Mouse (Mus musculus) embryonic stem cell, embryonic (primary cell): ENCODE data around the gene St8sia1.

ENCODE experiments used
- CTCF ChIA-PET, 4 experiments: fragments of 300-600 bp in 2 of 4; fragments of 350-600 bp in 2 of 4; sonication (Branson Sonifier 250); formaldehyde crosslinking; loops; one replicate each; lab custom pipeline; 2022; ENCODE audit warnings: inconsistent platforms in 2 of 4; lab: Charles Lee
- POLR2A ChIA-PET, 4 experiments: fragments of 300-600 bp in 2 of 4; fragments of 350-600 bp in 2 of 4; sonication (Branson Sonifier 250); formaldehyde crosslinking; loops; one replicate each; lab custom pipeline; 2022; ENCODE audit warnings: antibody characterized with exemption in 4 of 4, inconsistent platforms in 1 of 4; lab: Charles Lee

The St8sia1 gene

DNA sequence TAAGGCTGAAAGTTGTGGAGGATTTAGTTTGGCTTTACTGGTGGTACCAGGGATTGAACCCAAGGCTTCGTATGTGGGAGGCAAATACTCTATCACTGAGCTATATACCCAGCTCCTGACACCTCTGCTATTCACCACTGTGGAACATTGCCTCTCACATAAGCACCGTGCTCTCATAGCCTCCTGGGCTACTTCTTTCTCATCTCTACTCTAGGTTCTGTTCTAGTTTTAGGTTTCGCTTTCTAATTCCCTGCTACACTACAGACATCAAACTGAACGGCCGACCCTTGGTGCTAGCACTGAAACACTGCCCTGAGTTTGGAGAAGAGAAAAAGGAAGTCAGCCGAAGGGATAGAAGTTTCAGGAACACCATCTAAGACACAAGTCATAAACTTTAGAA is 99.1 kb downstream of the St8sia1 start:
- ChIA-PET POLR2A (no interaction called here), CTCF (no interaction called here)

DNA sequence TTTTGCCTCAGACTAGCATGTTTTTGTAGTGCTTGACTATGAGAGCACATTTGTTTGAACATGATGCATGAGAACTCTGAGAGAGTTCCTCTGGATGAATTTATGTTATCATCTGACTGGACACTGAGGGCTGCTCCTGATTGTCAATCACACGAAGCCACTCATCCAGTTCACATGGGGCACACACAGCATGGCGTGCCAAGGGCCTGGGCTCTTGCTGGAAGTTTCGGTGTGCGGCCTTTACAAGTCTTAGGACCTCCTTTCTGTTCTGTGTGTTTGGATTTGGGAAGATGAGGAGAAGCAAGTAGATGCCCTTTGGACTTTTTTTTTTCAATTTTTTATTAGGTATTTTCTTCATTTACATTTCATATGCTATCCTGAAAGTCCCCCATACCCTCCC is 100.4 kb downstream of the St8sia1 start:
- ChIA-PET CTCF (no interaction called here), POLR2A (no interaction called here)

DNA sequence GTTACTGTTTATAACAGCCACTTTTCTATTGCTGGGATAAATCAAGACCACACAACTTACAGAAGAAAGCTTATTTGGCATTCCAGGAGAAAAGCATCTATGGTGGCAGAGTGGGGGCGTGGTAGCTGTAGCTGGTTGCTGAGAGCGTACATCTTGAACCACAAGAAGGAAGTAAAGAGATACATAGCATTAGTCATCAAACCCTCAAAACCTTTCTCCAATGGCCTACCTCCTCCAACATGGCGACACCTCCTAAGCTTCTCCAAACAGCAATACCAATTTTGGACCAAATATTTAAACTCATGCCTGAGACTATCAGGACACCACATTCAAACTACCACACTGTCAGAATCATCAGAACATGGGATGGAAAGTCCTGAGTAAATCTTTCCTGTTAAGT is 102.0 kb downstream of the St8sia1 start:
- ChIA-PET POLR2A (no interaction called here), CTCF (interaction anchor here in 1 of 4 experiments (0.6 kb wide), 1 partner anchor 245 kb away, joined by 3 read pairs; no protein-coding TSS in a partner anchor)

DNA sequence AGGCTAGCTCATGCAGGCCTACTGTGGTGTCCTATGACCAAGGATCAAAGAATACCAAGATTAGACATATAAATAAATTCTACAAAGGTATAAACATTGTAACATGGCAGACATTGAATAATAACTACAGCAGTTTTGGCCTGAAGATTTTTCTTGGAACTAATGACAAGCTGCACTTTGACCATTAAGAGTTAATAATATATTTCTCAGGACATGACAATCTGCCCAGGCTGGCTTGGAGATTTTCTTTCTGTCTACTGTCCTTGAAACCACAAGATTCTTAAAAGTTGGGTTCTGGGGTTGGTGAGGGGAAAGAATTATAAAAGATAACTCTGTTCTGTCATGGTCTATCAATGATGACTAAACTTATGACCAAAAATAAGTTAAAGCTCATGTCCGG is 103.9 kb downstream of the St8sia1 start:
- ChIA-PET CTCF (interaction anchor here in 3 of 4 experiments (0.6 to 1.4 kb wide), 4 partner anchors 24 to 1569 kb away, joined by 3 to 8 read pairs (median 4); no protein-coding TSS in a partner anchor), POLR2A (interaction anchor here in 2 of 4 experiments (0.6 to 0.8 kb wide), 2 partner anchors 9 to 123 kb away, joined by 3 to 4 read pairs; no protein-coding TSS in a partner anchor)

DNA sequence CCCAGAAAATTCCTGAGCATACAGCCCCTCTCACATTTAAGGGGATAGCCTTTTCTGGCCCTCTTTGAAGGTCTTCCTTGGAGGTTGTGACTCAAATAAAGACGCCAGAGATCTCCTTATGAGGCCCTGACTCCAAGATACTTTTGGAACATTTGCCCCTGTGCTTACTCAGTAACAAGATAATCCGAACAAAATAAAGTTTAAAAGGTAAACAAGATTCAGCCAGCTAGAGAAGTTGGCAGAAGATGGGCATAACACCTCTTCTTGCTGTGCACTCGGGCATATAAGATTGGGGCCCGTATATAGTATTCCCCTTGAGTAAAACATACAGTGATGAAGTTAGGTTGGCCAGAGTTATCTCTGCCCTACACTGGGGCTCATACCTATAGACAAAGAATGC is 104.3 kb downstream of the St8sia1 start:
- ChIA-PET POLR2A (interaction anchor here in 2 of 4 experiments (0.6 to 0.8 kb wide), 2 partner anchors 10 to 122 kb away, joined by 3 to 4 read pairs; no protein-coding TSS in a partner anchor), CTCF (interaction anchor here (0.6 to 1.4 kb wide), 5 partner anchors 25 to 1568 kb away, joined by 3 to 8 read pairs (median 3); no protein-coding TSS in a partner anchor)

GRCm38 (mm10) chr6:142858937-142859336 is 105.3 kb downstream of the St8sia1 start:
- ChIA-PET CTCF (interaction anchor here in 3 of 4 experiments (0.5 to 1.7 kb wide), 8 partner anchors 10 to 1184 kb away, joined by 3 to 10 read pairs (median 4); no protein-coding TSS in a partner anchor), POLR2A (no interaction called here)

DNA sequence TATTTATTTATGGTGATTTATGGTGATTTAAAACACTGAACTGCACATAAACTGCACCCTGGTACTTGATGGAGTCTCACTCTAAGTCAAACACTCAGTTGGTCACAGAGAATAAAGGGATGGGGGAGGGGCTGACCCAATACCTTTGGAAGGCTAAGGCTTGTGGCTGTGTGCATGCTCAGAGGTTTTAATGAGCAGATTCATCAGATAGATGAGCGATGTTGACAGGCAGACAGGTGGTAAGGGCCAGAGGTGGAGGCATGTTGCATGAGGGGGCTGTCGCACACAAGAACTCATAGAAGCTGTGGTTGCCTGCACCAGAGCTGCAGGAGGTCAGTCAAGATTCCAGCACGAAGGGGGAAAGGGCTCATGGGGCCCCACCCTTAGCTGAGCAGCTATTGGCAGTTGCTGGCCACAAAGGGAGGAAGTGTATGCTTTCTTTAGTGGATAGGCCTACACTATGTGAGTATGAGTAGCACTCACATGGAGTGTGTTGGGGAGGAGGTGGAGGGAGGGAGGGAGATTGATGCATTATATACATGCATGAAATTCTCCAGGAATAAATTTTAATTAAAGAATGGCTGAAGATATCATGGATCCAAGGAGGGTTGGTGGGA is 107.9 kb downstream of the St8sia1 start:
- ChIA-PET POLR2A (interaction anchor here in 1 of 4 experiments (0.5 to 0.6 kb wide), 2 partner anchors 48 to 261 kb away, joined by 3 read pairs; no protein-coding TSS in a partner anchor), CTCF (interaction anchor here in 1 of 4 experiments (0.8 kb wide), 1 partner anchor 121 kb away, joined by 3 read pairs; no protein-coding TSS in a partner anchor)

GRCm38 (mm10) chr6:142855761-142856160 is 108.5 kb downstream of the St8sia1 start:
- POLR2A ChIA-PET: interaction anchor here in 1 of 4 experiments (0.5 to 0.6 kb wide), 2 partner anchors 48 to 261 kb away, joined by 3 read pairs; no protein-coding TSS in a partner anchor

DNA sequence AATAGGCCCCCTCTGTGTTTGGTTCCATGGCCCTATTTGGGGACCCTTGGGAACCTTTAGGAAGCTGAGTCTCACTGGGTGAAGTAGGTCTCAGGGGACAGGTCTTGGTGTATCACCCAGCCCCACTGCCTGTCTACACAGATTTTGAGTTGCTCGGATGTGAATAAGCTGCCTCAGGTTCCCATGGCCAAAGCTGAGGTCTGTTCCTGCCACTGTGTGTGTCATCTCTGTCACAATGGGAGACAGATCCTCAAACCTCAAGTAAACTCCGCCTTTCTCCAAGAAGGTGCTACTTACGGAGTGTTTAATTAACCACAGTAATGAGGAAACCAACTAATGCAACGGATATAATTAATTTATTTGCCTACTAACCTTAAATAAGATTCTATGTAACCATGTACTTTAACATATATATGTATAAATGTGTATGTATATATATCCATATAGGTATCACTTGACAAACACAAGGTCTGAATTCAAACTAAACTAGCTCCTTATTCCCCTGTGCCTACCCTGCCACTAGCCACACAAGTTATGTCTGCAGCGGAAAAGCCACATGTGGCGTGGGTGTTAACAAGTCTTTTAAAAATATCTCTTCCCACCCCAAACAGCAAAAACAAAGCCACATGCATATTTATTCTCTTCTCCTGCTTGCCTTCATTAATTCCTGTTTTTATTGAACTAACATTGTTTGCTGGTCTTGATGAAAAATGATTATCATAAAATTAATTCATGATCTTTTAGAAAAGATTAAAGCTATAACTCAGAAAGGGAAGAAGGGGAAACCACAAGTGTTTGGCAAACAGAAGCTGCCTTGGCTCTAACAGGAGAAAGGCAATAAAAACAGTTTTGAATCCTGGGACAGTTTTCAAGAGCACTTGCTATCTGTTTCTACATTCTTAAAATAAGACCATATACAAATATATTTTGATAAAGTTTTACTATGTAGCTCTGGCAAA is 111.6 kb downstream of the St8sia1 start:
- CTCF ChIA-PET: no interaction called here
- POLR2A ChIA-PET: no interaction called here

More at GRCm38 (mm10) chr6:142855761-142856160, 108.5 kb downstream of the St8sia1 start:
- CTCF ChIA-PET: no interaction called here

GRCm38 (mm10) chr6:142850436-142850835 is 113.8 kb downstream of the St8sia1 start:
- ChIA-PET CTCF (no interaction called here), POLR2A (no interaction called here)

DNA sequence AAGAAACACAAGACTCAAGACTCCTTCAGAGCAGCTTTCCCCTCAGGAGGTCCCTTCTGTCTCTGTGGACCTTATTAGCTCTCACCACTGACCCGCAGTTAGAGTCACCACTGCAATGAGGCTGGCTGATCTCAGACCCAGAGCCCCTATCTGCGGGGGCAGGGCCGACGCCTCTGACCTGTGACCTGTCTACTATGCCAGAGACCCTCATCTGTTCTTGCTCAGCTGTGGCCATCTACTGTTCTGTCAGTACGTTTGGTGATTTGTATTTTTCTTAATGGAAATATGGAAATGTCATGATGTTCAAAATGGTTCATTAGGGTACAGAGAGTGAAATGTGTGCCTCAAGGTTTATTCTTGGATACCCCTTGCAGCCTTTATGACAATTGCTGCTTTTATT is 114.9 kb downstream of the St8sia1 start:
- ChIA-PET CTCF (interaction anchor here in 1 of 4 experiments (1.2 kb wide), 1 partner anchor 9 kb away, joined by 3 read pairs; no protein-coding TSS in a partner anchor), POLR2A (no interaction called here)

- ChIA-PET POLR2A (interaction anchor here in 1 of 4 experiments (0.7 kb wide), 1 partner anchor 28 kb away, joined by 11 read pairs; no protein-coding TSS in a partner anchor), CTCF (interaction anchor here in 1 of 4 experiments (1.2 kb wide), 1 partner anchor 11 kb away, joined by 3 read pairs; no protein-coding TSS in a partner anchor)
These were observed 116.2 kb downstream of the St8sia1 start for GRCm38 (mm10) chr6:142847914-142848674.

- ChIA-PET POLR2A (interaction anchor here in 3 of 4 experiments (0.6 to 1.0 kb wide), 4 partner anchors 256 to 1702 kb away, joined by 3 to 5 read pairs (median 3); no protein-coding TSS in a partner anchor), CTCF (no interaction called here)
These were observed 117.4 kb downstream of the St8sia1 start for GRCm38 (mm10) chr6:142846855-142847254.

DNA sequence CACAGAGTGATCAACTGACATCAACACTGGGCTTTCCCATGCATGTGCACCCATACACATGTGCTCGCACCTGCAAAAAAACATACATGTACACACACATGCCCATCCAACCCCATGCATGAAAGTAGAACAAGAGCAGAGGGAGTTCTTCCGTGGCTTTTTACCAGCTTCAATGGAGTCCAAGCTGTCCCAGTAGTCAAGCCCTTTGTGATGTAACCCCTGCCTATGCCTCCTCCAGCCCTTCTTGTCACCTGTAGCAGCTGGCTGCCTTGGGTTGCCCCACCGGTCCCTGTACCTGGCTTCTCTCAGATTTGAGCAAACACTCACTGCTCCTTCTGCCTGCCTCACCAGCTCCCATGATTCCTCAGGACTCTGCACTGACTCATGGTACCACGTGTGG is 119.2 kb downstream of the St8sia1 start:
- POLR2A ChIA-PET: interaction anchor here in 1 of 4 experiments (0.6 kb wide), 1 partner anchor 320 kb away, joined by 3 read pairs; no protein-coding TSS in a partner anchor

DNA sequence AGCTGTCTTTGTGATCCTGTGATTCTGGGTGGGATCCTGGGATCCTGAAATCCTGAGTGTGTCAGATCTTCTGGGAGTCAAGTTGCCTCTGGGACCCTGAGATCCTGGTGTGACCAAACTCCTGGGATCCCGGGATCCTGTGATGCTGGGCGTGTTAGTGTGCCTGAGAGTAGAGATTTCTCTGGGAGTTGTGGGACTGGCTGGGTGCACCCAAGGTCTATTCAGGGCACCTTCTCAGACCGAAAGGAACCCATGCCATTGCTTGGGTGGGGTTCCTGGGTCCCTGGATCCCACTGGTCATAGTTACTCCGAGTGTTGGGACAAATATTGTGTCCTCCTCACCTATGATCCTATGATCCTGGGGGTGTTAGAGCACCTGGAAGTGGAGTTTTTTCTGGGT is 120.2 kb downstream of the St8sia1 start:
- ChIA-PET POLR2A (no interaction called here), CTCF (interaction anchor here in 1 of 4 experiments (0.6 kb wide), 1 partner anchor 13 kb away, joined by 3 read pairs; no protein-coding TSS in a partner anchor)

More for the DNA sequence above, 119.2 kb downstream of the St8sia1 start:
- CTCF ChIA-PET: no interaction called here

DNA sequence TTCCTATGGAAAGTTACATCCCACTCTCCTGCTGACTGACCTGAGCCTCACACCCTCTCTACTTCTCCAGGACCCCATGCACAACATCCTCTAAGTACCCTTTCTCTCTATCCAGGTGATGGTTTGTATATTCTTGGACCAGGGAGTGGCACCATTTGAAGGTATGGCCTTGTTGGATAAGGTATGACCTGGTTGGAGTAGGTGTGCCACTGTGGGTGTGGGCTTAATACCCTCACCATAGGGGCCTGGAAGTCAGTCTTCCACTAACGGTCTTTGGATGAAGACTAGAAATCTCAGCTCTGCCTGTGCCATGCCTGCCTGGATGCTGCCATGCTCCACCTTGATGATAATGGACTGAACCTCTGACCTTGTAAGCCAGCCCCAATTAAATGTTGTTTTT is 125.8 kb downstream of the St8sia1 start:
- ChIA-PET POLR2A (no interaction called here), CTCF (no interaction called here)

- ChIA-PET POLR2A (no interaction called here), CTCF (no interaction called here)
These were observed 126.9 kb downstream of the St8sia1 start for GRCm38 (mm10) chr6:142837326-142837725.

- POLR2A ChIA-PET: interaction anchor here in 2 of 4 experiments (0.5 to 0.6 kb wide), 2 partner anchors 275 to 490 kb away, joined by 3 to 5 read pairs; no protein-coding TSS in a partner anchor
These were observed 128.5 kb downstream of the St8sia1 start for GRCm38 (mm10) chr6:142835726-142836125.

More at GRCm38 (mm10) chr6:142835726-142836125, 128.5 kb downstream of the St8sia1 start:
- CTCF ChIA-PET: interaction anchor here in 1 of 4 experiments (0.5 kb wide), 1 partner anchor 24 kb away, joined by 3 read pairs; no protein-coding TSS in a partner anchor
